Mouse (Mus musculus): Measurements from ENCODE around the gene Scube2. TPM values are rescaled to one million over a fixed set of nuclear protein-coding genes. Genes with fewer than 3 reads are reported as not detected.

Gene Scube2
- polyA plus RNA-seq, 1 experiment: 0.55 TPM

DNA sequence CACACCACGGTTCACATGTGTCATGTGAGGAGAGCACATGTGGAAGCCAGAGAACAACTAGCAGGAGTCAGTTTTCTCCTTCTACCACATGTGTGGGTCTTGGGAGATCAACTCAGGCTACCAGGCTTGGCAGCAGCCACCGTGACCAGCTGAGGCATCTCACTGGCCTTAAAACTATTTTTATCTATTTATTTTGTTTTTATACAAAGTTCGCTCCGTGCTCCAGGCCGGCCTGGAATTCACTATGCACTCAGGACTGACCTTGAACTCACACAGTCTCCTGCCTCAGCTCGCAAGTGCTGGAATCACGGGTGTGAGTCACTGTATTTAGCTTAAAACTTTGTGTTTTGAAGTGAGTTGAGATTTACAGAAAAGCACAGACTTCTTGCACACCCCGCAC, 38.6 kb downstream of the Scube2 start:
- Histone ChIP-seq H3K4me1 (ENCODE audit: control insufficient read depth, insufficient read depth, low read length) (no peaks in the 10 kb centered on the region; the same call in 1 of the 2 replicates), H3K27ac (ENCODE audit: control insufficient read depth, insufficient read depth, low read depth, low read length, poor library complexity) (no peak overlapping the region), H3K4me3 (replicated peaks; ENCODE audit: control insufficient read depth, low read depth, low read length) (no peak overlapping the region)
- 85% methylated on average over 8 of the region's 8 CpGs for WGBS
- no peak for TF ChIP-seq CTCF (IDR thresholded peaks at IDR 0.05; ENCODE audit: control insufficient read depth, insufficient read depth, low read length)
- TF ChIP-seq POLR2A (IDR thresholded peaks at IDR 0.05; ENCODE audit: borderline replicate concordance, control insufficient read depth, low read depth, low read length): no peak

DNA sequence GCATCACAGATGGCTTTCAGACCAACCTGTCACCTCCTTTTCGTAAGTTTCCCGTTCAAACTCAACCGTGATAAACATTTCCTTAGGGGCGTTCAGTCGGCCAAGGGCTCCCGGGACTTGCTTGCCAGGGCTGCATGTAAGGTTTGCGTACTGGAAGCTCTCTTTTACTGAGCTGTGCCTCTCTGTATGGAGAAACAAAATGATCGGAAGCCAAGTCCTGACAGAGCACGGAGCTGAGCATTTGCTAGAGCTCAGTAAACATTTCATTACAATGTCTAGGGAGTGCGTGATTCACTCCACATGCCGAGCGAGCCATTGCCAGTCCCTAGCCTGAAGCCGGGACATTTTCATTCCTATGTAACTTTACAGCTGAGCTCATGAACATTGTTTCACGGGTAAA, 40.2 kb downstream of the Scube2 start:
- 87% methylated on average over 14 of the region's 14 CpGs for WGBS
- H3K27ac ChIP-seq (ENCODE audit: control insufficient read depth, insufficient read depth, low read depth, low read length, poor library complexity): no peak overlapping the region
- H3K4me3 ChIP-seq (replicated peaks; ENCODE audit: control insufficient read depth, low read depth, low read length): no peak overlapping the region
- no peaks in the 10 kb centered on the region; the same call in 1 of the 2 replicates for H3K4me1 ChIP-seq (ENCODE audit: control insufficient read depth, insufficient read depth, low read length)
- no peak for TF ChIP-seq POLR2A (IDR thresholded peaks at IDR 0.05; ENCODE audit: borderline replicate concordance, control insufficient read depth, low read depth, low read length)
- no peak for TF ChIP-seq CTCF (IDR thresholded peaks at IDR 0.05; ENCODE audit: control insufficient read depth, insufficient read depth, low read length)

DNA sequence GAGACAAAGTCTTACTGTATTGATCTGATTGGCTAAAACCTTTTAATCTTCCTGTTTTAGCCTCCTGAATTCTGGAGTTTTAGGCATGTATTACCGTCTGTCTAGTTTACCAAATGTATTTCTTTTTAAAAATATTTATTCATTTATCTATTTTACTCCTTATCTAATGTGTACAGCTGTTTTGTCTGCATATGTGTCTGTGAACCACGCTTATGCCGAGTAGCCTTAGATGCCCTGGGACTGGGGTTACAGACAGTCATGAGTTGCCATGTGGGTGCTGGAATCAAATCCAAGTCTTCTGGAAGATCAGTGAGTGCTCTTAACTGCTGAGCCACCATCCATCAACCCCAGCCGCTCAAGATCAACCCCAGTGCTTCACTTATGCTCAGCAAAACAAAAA, 46.9 kb downstream of the Scube2 start:
- WGBS: 55% methylated on average over 4 of the region's 4 CpGs
- Histone ChIP-seq H3K27ac (ENCODE audit: control insufficient read depth, insufficient read depth, low read depth, low read length, poor library complexity) (peak overlapping the region; percentile 51; the same call in 1 of the 2 replicates), H3K4me1 (ENCODE audit: control insufficient read depth, insufficient read depth, low read length) (no peaks in the 10 kb centered on the region; the same call in 1 of the 2 replicates), H3K4me3 (replicated peaks; ENCODE audit: control insufficient read depth, low read depth, low read length) (no peak overlapping the region)
- TF ChIP-seq POLR2A (IDR thresholded peaks at IDR 0.05; ENCODE audit: borderline replicate concordance, control insufficient read depth, low read depth, low read length): no peak
- TF ChIP-seq CTCF (IDR thresholded peaks at IDR 0.05; ENCODE audit: control insufficient read depth, insufficient read depth, low read length): no peak

DNA sequence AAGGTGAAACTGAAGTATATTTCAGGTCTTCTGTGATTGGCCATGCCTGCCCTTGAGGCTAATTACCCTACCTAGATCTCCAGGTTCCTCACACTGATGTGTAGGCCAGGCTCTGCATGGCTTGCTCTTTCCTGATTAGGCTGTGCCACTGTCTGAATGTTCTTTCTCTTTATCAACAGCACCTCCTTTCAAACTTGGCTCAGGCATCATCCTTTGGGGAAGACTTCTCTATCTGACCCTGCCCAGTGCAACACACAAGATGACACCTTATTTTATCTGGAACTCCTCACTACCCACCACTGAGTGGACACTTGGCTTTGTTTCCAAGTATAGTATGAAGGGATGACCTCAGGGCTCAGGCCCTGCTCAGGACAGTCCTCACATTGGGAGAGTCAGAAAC, 47.5 kb downstream of the Scube2 start:
- H3K4me3 ChIP-seq (replicated peaks; ENCODE audit: control insufficient read depth, low read depth, low read length): no peak overlapping the region
- no peaks in the 10 kb centered on the region; the same call in 1 of the 2 replicates for H3K4me1 ChIP-seq (ENCODE audit: control insufficient read depth, insufficient read depth, low read length)
- TF ChIP-seq POLR2A (IDR thresholded peaks at IDR 0.05; ENCODE audit: borderline replicate concordance, control insufficient read depth, low read depth, low read length): no peak
- TF ChIP-seq CTCF (IDR thresholded peaks at IDR 0.05; ENCODE audit: control insufficient read depth, insufficient read depth, low read length): no peak
- H3K27ac ChIP-seq (ENCODE audit: control insufficient read depth, insufficient read depth, low read depth, low read length, poor library complexity): peak overlapping the region; percentile 75; the same call in 1 of the 2 replicates

DNA sequence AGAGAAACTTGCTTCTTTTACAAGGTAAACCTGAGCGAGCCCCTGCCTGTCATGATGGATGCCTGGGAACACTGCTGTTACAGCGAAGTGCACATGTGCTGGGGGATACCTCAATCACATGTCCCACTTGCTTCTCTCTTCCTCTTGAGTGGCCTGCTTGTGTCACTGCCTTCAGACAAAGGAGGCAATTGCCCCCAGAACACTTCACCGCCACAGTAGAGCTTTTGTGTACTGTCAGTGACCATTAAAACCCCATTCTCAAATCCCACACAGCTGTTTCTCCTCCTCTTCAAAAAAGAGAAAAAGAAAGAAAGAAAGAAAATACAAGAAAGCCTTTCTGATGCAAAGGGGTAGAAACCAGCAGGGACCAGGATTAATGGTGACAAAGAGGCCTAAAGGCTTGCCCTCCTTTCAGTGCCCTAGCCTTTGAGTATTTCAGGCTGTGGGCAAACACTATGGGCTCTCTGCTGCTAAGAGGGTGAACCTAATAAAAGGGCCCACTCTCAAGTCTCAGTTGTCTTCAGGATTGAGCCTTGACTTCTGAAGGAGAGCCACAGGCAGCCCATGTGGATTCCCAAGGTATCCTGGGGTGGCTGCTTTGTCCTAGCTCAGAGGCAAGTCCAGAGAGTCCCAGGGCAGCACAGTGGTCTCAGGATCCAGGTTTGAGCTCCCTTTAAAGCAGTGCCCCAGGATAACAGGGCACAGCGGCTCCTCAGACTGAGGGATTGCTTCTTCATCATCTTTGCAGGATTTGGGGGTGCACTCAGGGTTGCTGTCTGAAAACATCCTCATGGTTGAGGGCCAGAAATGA, 51.9 kb downstream of the Scube2 start:
- Histone ChIP-seq H3K4me1 (ENCODE audit: control insufficient read depth, insufficient read depth, low read length) (no peaks in the 10 kb centered on the region; the same call in 1 of the 2 replicates), H3K27ac (ENCODE audit: control insufficient read depth, insufficient read depth, low read depth, low read length, poor library complexity) (no peak overlapping the region), H3K4me3 (replicated peaks; ENCODE audit: control insufficient read depth, low read depth, low read length) (no peak overlapping the region)
- TF ChIP-seq POLR2A (IDR thresholded peaks at IDR 0.05; ENCODE audit: borderline replicate concordance, control insufficient read depth, low read depth, low read length): no peak
- no peak for TF ChIP-seq CTCF (IDR thresholded peaks at IDR 0.05; ENCODE audit: control insufficient read depth, insufficient read depth, low read length)
- 92% methylated on average over 4 of the region's 4 CpGs for WGBS

DNA sequence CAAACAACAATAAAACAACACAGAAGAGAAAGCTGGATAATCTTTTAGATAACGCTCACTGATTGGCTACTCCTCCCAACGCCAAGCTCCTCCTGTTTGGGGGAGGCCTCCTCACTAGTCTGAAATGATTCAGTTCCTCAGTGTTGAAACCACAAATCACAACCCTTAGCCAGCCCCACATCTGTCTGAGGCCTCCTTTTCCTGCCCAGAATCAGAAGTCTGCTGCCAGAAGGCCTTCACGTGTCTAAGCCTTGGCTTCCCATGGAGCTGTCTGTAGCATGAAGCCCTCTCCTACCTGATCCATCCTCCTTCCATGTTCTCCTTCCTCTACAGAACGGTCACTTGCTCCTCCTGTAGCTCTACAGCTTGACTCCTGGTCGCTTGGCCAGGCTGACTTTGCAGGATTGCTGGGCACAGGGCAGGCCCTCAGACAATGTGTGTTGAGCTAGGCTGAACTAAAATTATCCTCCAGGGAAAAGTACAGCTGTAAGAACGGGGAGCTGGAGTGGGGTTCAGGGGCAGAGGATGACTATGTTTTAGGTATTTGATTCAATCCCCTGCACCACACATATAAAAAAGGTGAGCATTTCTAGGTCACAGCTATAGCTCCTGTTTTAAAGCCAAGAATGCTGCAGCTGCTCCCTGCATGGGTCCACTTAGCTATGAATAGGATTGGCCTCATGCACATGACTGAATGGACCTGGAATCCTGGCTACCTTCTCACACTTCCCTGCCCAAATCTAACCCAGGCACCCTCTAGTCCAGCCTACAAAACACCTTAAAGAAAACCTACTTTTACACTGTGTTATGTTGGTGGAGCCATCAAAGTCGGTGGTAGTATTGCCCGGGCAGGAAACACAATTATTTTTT, 57.6 kb downstream of the Scube2 start:
- no peak overlapping the region for H3K4me3 ChIP-seq (replicated peaks; ENCODE audit: control insufficient read depth, low read depth, low read length)
- WGBS: 43% methylated on average over 8 of the region's 8 CpGs
- H3K27ac ChIP-seq (ENCODE audit: control insufficient read depth, insufficient read depth, low read depth, low read length, poor library complexity): no peak overlapping the region
- TF ChIP-seq CTCF (IDR thresholded peaks at IDR 0.05; ENCODE audit: control insufficient read depth, insufficient read depth, low read length): no peak
- TF ChIP-seq POLR2A (IDR thresholded peaks at IDR 0.05; ENCODE audit: borderline replicate concordance, control insufficient read depth, low read depth, low read length): no peak
- H3K4me1 ChIP-seq (ENCODE audit: control insufficient read depth, insufficient read depth, low read length): no peaks in the 10 kb centered on the region

DNA sequence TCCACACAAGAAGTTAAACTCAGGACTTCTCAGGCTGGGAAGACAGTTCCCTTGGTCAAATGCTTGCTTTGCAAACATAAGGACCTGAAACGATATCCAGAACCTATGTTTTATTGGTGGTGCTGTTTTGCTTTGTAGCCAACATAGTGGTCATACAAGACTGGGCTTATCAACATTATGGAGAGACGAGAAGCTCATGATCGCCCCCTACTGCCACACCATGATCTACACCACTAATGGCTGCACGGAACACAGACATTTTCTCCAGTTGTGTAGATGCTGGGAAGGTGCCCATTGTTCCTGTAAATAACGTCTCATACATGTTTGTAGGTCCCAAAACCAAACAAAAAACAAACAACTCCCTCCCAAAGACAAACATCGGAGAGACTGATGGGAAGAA, 60.6 kb downstream of the Scube2 start:
- no peak overlapping the region for H3K4me3 ChIP-seq (replicated peaks; ENCODE audit: control insufficient read depth, low read depth, low read length)
- 43% methylated on average over 6 of the region's 6 CpGs for WGBS

DNA sequence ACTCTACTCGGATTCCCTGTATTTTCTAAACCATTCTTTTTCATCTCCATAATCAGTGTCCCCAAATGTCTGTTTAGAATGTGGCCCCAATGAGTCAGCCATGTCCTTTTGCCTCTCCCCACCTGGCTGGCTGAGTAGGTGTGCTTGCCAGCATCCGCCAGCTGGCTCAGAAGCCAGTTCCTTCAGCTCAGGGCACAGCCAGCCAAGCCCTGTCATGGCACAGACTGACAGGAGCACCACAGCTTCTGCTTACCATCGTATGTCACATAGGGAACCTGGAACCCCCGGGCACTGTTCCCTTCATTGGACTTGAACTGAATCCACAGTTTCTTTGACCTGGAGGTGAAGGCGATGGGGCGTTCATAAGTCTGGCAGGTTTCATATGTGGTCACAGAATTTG, 61.1 kb downstream of the Scube2 start:
- TF ChIP-seq CTCF (IDR thresholded peaks at IDR 0.05; ENCODE audit: control insufficient read depth, insufficient read depth, low read length) (no peak), POLR2A (IDR thresholded peaks at IDR 0.05; ENCODE audit: borderline replicate concordance, control insufficient read depth, low read depth, low read length) (no peak)
- 82% methylated on average over 6 of the region's 6 CpGs for WGBS
- no peak overlapping the region for H3K4me3 ChIP-seq (replicated peaks; ENCODE audit: control insufficient read depth, low read depth, low read length)
- H3K27ac ChIP-seq (ENCODE audit: control insufficient read depth, insufficient read depth, low read depth, low read length, poor library complexity): no peak overlapping the region
- H3K4me1 ChIP-seq (ENCODE audit: control insufficient read depth, insufficient read depth, low read length): no peaks in the 10 kb centered on the region

More for the DNA sequence above, 60.6 kb downstream of the Scube2 start:
- peak; percentile 47; the same call in 1 of the 2 replicates for TF ChIP-seq CTCF (IDR thresholded peaks at IDR 0.05; ENCODE audit: control insufficient read depth, insufficient read depth, low read length)
- no peak for TF ChIP-seq POLR2A (IDR thresholded peaks at IDR 0.05; ENCODE audit: borderline replicate concordance, control insufficient read depth, low read depth, low read length)
- Histone ChIP-seq H3K4me1 (ENCODE audit: control insufficient read depth, insufficient read depth, low read length) (no peaks in the 10 kb centered on the region), H3K27ac (ENCODE audit: control insufficient read depth, insufficient read depth, low read depth, low read length, poor library complexity) (no peak overlapping the region)

All from bone marrow, adult 2 months (tissue).